Mouse (Mus musculus): ENCODE data around the gene Abhd10. TPM values are rescaled to one million over a fixed set of nuclear protein-coding genes. Genes with fewer than 3 reads are reported as not detected.

The Abhd10 gene
- 10.4 TPM for polyA plus RNA-seq (2014; fragmentation: Illumina TruSeq; extraction: RNeasy Lipid Tissue Mini Kit (QIAGEN cat#74804); ENCODE audit: low read depth, low replicate concordance)

GRCm38 (mm10) chr16:45742615-45743476, at the start of gene Abhd10:
TSS of gene Abhd10 (minus strand) at chr16:45742955.

DNA sequence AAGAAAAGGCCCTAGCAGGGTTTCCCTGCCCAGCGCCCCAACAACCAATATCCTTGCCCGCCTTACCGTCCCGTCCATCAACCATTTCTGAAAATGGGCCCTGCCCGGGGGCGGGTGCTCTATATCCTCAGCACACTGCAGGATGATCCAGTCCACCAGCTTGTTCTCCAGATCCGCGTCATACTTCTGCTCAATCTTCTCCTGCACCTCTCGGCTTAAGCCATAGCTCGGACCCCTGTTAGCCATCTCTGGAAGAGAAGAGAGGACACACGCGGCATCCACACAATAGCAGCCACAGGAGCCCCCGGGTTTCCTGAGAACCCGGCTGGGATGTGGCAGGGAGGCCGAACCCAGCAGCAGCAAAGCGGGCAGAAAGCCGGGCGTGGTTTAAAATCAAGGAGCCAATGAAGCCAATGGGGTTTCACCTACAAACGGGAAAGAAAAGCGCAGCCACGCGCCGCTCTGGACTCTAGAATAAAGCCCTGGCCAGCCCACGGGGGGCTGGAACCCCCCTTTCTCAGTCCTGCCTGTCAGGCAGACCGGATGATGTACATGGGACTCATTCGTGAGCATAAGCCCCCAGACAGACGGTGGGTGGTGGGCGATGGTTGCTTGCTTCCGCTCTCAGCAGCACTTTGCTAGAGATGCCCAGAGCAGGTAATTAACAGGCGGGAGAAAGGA, 18.6 kb downstream of the Abhd10 start, which contains the start of gene Tagln3:
Tagln3 (minus strand) TSS at position 548 of the 681 bp plus-strand sequence.

DNA sequence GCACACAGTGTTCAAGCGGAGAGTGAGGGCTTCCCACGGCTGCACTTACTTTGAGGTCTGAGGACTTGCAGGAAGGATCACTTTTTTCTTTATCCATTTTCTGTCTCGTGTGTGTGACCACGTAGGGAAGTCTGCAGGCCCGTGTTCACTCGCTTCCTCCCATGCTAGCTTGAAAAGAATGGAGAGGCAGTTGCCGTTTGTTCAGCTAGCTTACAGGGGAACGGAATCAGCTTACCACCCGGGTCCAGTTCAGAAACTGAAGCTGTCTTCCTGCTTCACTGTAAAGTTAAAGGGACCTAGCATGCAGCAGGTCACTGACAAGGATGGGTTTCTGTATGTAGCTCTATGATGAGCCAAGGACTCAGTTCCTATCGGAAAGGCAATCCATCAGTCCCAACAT, 49.2 kb downstream of the Abhd10 start, which contains the start of gene Tmprss7:
Tmprss7 (minus strand) TSS at position 101 of the 400 bp plus-strand sequence.

Other genes with a start within 250 kb of the Abhd10 start
- 2.8 TPM for gene Gm609, start 250.0 kb downstream of the Abhd10 start, polyA plus RNA-seq (2014; fragmentation: Illumina TruSeq; extraction: RNeasy Lipid Tissue Mini Kit (QIAGEN cat#74804); ENCODE audit: low read depth, low replicate concordance)
- gene Gm17783, start 210.9 kb downstream of the Abhd10 start, polyA plus RNA-seq (2014; fragmentation: Illumina TruSeq; extraction: RNeasy Lipid Tissue Mini Kit (QIAGEN cat#74804); ENCODE audit: low read depth, low replicate concordance), result not detected
- 1.4 TPM for gene Slc9c1, start 207.6 kb downstream of the Abhd10 start, polyA plus RNA-seq (2014; fragmentation: Illumina TruSeq; extraction: RNeasy Lipid Tissue Mini Kit (QIAGEN cat#74804); ENCODE audit: low read depth, low replicate concordance)
- 0.46 TPM for gene Gcsam, start 132.6 kb downstream of the Abhd10 start, polyA plus RNA-seq (2014; fragmentation: Illumina TruSeq; extraction: RNeasy Lipid Tissue Mini Kit (QIAGEN cat#74804); ENCODE audit: low read depth, low replicate concordance)
- gene BC016579, start 88.9 kb downstream of the Abhd10 start, polyA plus RNA-seq (2014; fragmentation: Illumina TruSeq; extraction: RNeasy Lipid Tissue Mini Kit (QIAGEN cat#74804); ENCODE audit: low read depth, low replicate concordance), result 0.68 TPM
- 0.34 TPM for gene Tmprss7, start 49.3 kb downstream of the Abhd10 start, polyA plus RNA-seq (2014; fragmentation: Illumina TruSeq; extraction: RNeasy Lipid Tissue Mini Kit (QIAGEN cat#74804); ENCODE audit: low read depth, low replicate concordance)
- 0.34 TPM for gene Tagln3, start 18.3 kb downstream of the Abhd10 start, polyA plus RNA-seq (2014; fragmentation: Illumina TruSeq; extraction: RNeasy Lipid Tissue Mini Kit (QIAGEN cat#74804); ENCODE audit: low read depth, low replicate concordance)
- gene Phldb2, start 210.6 kb upstream of the Abhd10 start, polyA plus RNA-seq (2014; fragmentation: Illumina TruSeq; extraction: RNeasy Lipid Tissue Mini Kit (QIAGEN cat#74804); ENCODE audit: low read depth, low replicate concordance), result 11.7 TPM